Mouse (Mus musculus): Measurements from ENCODE around the gene Tom1l2.

Gene Tom1l2

DNA sequence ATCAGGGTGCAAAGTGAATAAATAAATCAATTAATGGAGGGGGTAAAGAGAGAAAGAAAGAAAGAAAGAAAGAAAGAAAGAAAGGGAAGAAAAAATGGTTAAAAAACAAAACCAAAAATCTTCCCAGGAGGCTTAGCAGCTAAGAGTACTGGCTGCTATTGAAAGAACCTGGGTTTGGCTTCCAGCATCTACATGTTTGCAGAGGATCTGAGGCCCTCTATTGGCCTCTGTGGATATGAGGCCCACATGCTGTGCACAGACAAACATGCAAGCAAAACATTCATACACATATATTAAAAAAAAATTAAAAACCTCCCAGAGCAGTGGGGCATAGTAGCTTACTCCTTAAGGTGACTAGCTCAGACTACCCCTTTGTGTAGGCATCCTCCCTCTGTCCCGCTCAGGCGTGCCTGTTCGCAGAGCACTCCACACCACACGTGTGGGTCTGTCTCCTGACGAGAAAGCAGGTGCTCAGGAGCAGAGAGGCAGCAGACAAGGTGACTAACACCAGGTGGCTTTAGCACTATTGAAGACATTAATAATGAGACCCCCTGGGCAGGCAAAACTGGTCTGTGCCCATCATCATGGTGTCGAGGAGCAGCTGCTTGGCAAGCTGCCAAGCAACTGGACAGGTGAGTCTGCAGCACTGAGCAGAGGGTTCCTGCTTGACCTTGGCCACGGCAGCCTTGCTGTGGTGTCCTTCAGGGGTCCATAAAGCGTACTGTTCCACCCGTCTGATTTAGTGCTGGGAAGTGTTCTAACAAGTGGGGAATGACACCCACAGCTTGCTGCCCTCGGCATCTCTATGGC lies 33.2 kb downstream of the Tom1l2 start:
- no peak for TF ChIP-seq POU5F1 (IDR thresholded peaks at IDR 0.05; ENCODE audit: borderline replicate concordance, low read length)
- TF ChIP-seq CTCF (conservative IDR thresholded peaks at IDR 0.05; ENCODE audit: low read length) = no peak
- no peak for TF ChIP-seq NANOG (IDR thresholded peaks at IDR 0.05; ENCODE audit: borderline replicate concordance, low read length)
- H3K4me3 ChIP-seq (replicated peaks; ENCODE audit: low read length) = no peak overlapping the region
- H3K36me3 ChIP-seq (ENCODE audit: insufficient read depth, low read length) = no peaks in the 10 kb centered on the region
- no peaks in the 10 kb centered on the region for H3K27me3 ChIP-seq (ENCODE audit: insufficient read depth, low read length)
- H3K4me1 ChIP-seq (replicated peaks; ENCODE audit: low read depth, low read length) = peaks cover 3% of the 10 kb centered on the region; the same call in 1 of the 2 replicates
- H3K9me3 ChIP-seq (ENCODE audit: low read length) = no peaks in the 10 kb centered on the region

DNA sequence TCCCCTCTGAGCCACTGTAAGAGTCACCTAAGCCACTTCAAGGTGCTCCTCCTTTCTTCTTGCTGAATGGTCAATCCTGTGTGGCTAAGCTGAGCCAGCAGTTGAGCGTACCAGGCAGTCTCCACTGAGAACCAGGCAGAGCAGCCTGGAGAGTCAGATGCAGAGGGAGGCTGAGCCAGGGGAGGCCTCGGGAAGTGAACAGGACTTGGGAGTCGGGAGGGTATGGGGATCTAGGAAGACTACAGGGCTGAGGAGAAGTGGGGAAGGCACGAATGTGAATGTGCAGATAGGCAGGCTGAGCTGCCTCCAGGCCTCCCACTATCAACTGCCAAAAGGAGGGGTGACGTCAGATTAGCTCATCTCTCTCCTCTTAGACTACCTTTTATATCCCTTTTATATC lies 34.0 kb downstream of the Tom1l2 start:
- no peaks in the 10 kb centered on the region for H3K36me3 ChIP-seq (ENCODE audit: insufficient read depth, low read length)
- H3K4me1 ChIP-seq (replicated peaks; ENCODE audit: low read depth, low read length) = peaks cover 3% of the 10 kb centered on the region; the same call in 1 of the 2 replicates
- H3K9me3 ChIP-seq (ENCODE audit: low read length) = no peaks in the 10 kb centered on the region
- TF ChIP-seq CTCF (conservative IDR thresholded peaks at IDR 0.05; ENCODE audit: low read length) (no peak), NANOG (IDR thresholded peaks at IDR 0.05; ENCODE audit: borderline replicate concordance, low read length) (no peak), POU5F1 (IDR thresholded peaks at IDR 0.05; ENCODE audit: borderline replicate concordance, low read length) (no peak)
- H3K4me3 ChIP-seq (replicated peaks; ENCODE audit: low read length) = no peak overlapping the region
- H3K27me3 ChIP-seq (ENCODE audit: insufficient read depth, low read length) = no peaks in the 10 kb centered on the region

DNA sequence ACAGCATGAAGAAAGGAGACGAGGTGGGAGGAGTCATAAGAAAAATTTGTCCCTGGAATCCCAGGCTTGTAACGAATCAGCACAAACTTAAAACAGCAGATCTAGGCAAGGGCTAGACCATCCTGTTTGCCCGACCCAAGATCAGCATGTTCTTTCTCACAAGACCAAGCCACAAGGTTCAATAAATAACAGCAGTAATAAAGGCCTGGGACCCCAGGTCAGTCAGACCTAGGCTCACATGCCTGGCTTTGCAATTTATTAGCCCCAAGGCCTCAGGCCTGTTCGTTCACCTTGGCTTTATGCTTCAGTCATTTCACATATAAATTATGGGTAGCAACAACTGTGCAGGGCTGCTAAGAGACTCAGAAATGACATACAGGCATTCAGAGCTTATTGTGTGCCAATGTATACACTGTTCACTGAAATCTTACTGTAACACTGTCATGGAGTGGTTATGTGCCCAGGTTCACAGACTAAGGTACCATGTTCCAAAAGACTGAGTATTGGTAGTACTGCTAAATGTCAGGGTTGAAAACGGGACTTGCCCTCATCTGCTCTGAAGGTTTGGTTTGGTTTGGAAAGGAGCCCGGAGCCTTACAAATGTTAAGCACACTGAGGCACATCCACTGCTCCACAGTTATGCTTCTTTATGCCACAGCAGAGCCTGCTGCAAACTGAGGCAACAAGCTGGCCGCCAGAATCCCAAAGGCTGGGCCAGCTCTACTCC lies 35.2 kb downstream of the Tom1l2 start:
- no peaks in the 10 kb centered on the region for H3K36me3 ChIP-seq (ENCODE audit: insufficient read depth, low read length)
- no peak for TF ChIP-seq NANOG (IDR thresholded peaks at IDR 0.05; ENCODE audit: borderline replicate concordance, low read length)
- TF ChIP-seq CTCF (conservative IDR thresholded peaks at IDR 0.05; ENCODE audit: low read length) = no peak
- TF ChIP-seq POU5F1 (IDR thresholded peaks at IDR 0.05; ENCODE audit: borderline replicate concordance, low read length) = no peak
- H3K9me3 ChIP-seq (ENCODE audit: low read length) = 0 out of 2 replicates have a peak, but pooled peaks cover 4% of the 10 kb centered on the region
- H3K4me1 ChIP-seq (replicated peaks; ENCODE audit: low read depth, low read length) = peaks cover 3% of the 10 kb centered on the region; the same call in 1 of the 2 replicates
- H3K27me3 ChIP-seq (ENCODE audit: insufficient read depth, low read length) = no peaks in the 10 kb centered on the region
- H3K4me3 ChIP-seq (replicated peaks; ENCODE audit: low read length) = no peak overlapping the region

- no peaks in the 10 kb centered on the region for H3K27me3 ChIP-seq (ENCODE audit: insufficient read depth, low read length)
- TF ChIP-seq CTCF (conservative IDR thresholded peaks at IDR 0.05; ENCODE audit: low read length) (no peak), POU5F1 (IDR thresholded peaks at IDR 0.05; ENCODE audit: borderline replicate concordance, low read length) (no peak), NANOG (IDR thresholded peaks at IDR 0.05; ENCODE audit: borderline replicate concordance, low read length) (no peak)
- no peaks in the 10 kb centered on the region for H3K36me3 ChIP-seq (ENCODE audit: insufficient read depth, low read length)
- H3K4me1 ChIP-seq (replicated peaks; ENCODE audit: low read depth, low read length) = peaks cover 3% of the 10 kb centered on the region; the same call in 1 of the 2 replicates
- no peak overlapping the region for H3K4me3 ChIP-seq (replicated peaks; ENCODE audit: low read length)
- H3K9me3 ChIP-seq (ENCODE audit: low read length) = 0 out of 2 replicates have a peak, but pooled peaks cover 4% of the 10 kb centered on the region
Observed at GRCm38 (mm10) chr11:60316883-60317282, 35.8 kb downstream of the Tom1l2 start.

- Histone ChIP-seq H3K4me1 (replicated peaks; ENCODE audit: low read depth, low read length) (peaks cover 8% of the 10 kb centered on the region), H3K36me3 (ENCODE audit: insufficient read depth, low read length) (no peaks in the 10 kb centered on the region), H3K27me3 (ENCODE audit: insufficient read depth, low read length) (no peaks in the 10 kb centered on the region), H3K4me3 (replicated peaks; ENCODE audit: low read length) (no peak overlapping the region), H3K9me3 (ENCODE audit: low read length) (0 out of 2 replicates have a peak, but pooled peaks cover 4% of the 10 kb centered on the region)
- no peak for TF ChIP-seq CTCF (conservative IDR thresholded peaks at IDR 0.05; ENCODE audit: low read length)
- TF ChIP-seq NANOG (IDR thresholded peaks at IDR 0.05; ENCODE audit: borderline replicate concordance, low read length) = no peak
- no peak for TF ChIP-seq POU5F1 (IDR thresholded peaks at IDR 0.05; ENCODE audit: borderline replicate concordance, low read length)
Observed at GRCm38 (mm10) chr11:60316250-60316649, 36.5 kb downstream of the Tom1l2 start.

DNA sequence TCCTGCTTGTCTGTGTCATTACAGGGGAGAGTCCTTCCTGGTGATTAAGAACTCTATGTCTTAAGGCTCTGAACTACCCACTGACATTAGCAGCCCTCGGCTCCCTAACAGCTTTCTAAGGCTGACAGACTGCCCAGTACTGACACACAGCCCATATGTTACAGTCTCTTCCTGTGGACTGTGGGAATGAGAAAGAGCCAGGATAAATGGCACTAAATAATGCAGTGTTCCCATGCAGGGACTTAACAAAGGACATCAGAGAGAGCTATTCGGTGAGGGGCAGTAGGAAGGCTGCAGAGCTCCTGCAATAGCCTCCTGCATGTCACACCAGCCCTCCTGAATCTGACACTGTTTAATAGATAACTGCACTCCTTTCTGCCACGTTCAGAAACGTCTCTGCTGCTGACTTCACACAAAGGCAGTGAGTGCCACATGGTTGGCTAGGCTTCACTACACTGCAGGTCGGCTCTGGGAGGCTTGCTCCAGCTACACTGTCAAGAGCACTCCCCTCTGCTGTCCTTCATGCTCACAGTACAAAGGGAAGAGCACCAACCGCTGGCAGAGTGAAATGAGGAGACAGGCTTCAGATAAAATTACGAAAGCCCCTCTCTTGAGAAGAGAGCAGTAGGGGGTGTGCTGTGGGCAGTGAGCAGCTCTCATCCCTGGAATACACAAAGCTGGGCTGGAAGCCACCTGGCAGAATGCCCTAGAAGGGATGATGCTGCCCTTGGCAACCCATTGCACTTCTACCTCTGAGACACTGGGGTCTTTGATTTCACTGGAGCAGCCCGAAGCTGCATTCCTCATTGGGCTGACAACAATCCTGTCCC lies 41.5 kb downstream of the Tom1l2 start:
- TF ChIP-seq POU5F1 (IDR thresholded peaks at IDR 0.05; ENCODE audit: borderline replicate concordance, low read length) (no peak), NANOG (IDR thresholded peaks at IDR 0.05; ENCODE audit: borderline replicate concordance, low read length) (no peak), CTCF (conservative IDR thresholded peaks at IDR 0.05; ENCODE audit: low read length) (no peak)
- Histone ChIP-seq H3K9me3 (ENCODE audit: low read length) (0 out of 2 replicates have a peak, but pooled peaks cover 4% of the 10 kb centered on the region), H3K36me3 (ENCODE audit: insufficient read depth, low read length) (no peaks in the 10 kb centered on the region), H3K4me3 (replicated peaks; ENCODE audit: low read length) (no peak overlapping the region), H3K27me3 (ENCODE audit: insufficient read depth, low read length) (no peaks in the 10 kb centered on the region), H3K4me1 (replicated peaks; ENCODE audit: low read depth, low read length) (peaks cover 25% of the 10 kb centered on the region)

DNA sequence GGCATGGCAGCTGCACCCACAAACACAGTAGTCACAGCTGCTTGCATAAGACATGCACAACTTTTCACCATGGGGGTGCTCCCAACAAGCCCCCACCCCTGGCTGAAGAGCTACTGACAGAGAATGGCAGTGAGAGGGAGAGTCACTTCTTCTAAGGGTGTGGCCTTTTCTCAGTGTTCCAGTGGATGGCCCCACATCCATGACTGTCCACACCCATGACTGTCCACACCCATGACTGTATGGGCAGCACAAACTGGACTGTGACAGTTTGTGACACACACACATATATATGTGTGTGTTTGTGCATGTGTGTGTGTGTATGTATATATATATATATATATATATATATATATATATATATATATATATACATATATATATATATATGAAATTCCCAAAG lies 42.8 kb downstream of the Tom1l2 start:
- Histone ChIP-seq H3K4me1 (replicated peaks; ENCODE audit: low read depth, low read length) (peaks cover 35% of the 10 kb centered on the region), H3K4me3 (replicated peaks; ENCODE audit: low read length) (no peak overlapping the region), H3K27me3 (ENCODE audit: insufficient read depth, low read length) (no peaks in the 10 kb centered on the region), H3K36me3 (ENCODE audit: insufficient read depth, low read length) (no peaks in the 10 kb centered on the region), H3K9me3 (ENCODE audit: low read length) (0 out of 2 replicates have a peak, but pooled peaks cover 4% of the 10 kb centered on the region)
- no peak for TF ChIP-seq POU5F1 (IDR thresholded peaks at IDR 0.05; ENCODE audit: borderline replicate concordance, low read length)
- no peak for TF ChIP-seq CTCF (conservative IDR thresholded peaks at IDR 0.05; ENCODE audit: low read length)
- no peak for TF ChIP-seq NANOG (IDR thresholded peaks at IDR 0.05; ENCODE audit: borderline replicate concordance, low read length)
